Mouse (Mus musculus): ENCODE data around the gene Ifit1bl2.

DNA sequence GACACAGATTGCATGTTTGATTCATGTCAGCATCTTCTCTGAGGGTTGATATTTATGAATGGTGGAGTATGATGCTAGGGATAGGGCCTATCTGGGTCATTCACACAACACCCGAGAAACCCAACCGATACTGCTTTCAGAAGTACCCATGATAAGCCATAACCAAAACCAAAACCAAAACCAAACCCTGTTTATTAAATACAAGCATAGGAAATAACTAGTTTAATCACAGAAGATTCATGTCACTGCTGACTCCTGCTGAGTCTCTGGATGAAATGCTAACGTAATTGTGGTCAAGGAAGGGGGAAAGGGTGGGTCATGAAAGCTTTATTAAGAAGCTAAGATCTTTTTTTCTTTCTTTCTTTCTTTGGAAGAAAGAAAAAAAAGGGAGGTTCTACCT, 9.7 kb upstream of the Ifit1bl2 start:
- TF ChIP-seq CTCF (IDR thresholded peaks at IDR 0.05; ENCODE audit: borderline replicate concordance, control insufficient read depth, extremely low read depth, insufficient read depth, low read length, poor library complexity) (no peak), POLR2A (IDR thresholded peaks at IDR 0.05; ENCODE audit: control insufficient read depth, extremely low read depth, insufficient read depth, low read length, poor library complexity) (no peak)
